Mouse (Mus musculus) MEL (cell line): ENCODE data around the gene Fsip1. TPM values are rescaled to one million over a fixed set of nuclear protein-coding genes. Genes with fewer than 3 reads are reported as not detected.

Source experiments
- DNase-seq: peaks from one replicate; pipeline ENCODE4 v3.0.0; 2011; ENCODE audit warnings: low read depth, low spot score
- H3K27ac ChIP-seq: 2 replicates; pipeline ENCODE4 v1.5.1; 2012; ENCODE audit warnings: low read depth, mild to moderate bottlenecking, control low read depth, low read length, moderate library complexity; ENCODE audit not compliant: control insufficient read depth
- H3K27me3 ChIP-seq, 2 experiments: fragments of 150-350 bp in 1 of 2; sonication (generic) in 1 of 2; 2 replicates each; pipeline ENCODE4 v1.6.1; 2012; ENCODE audit warnings: low read length in 2 of 2, mild to moderate bottlenecking in 2 of 2, improper control_type of control experiment in 1 of 2, moderate library complexity in 1 of 2; ENCODE audit not compliant: insufficient read depth in 2 of 2, control insufficient read depth in 1 of 2
- H3K36me3 ChIP-seq, 2 experiments: 2 replicates each; pipeline ENCODE4 v1.6.1; 2012 to 2014; ENCODE audit warnings: low read length in 2 of 2, improper control_type of control experiment in 1 of 2, inconsistent platforms in 1 of 2, mild to moderate bottlenecking in 1 of 2; ENCODE audit not compliant: insufficient read depth in 2 of 2, control insufficient read depth in 1 of 2
- H3K4me1 ChIP-seq, 2 experiments: fragments of 150-350 bp in 1 of 2; sonication (generic) in 1 of 2; 2 replicates each; pipeline ENCODE4 v1.6.1; 2012; ENCODE audit warnings: low read length in 2 of 2, improper control_type of control experiment in 1 of 2, mild to moderate bottlenecking in 1 of 2; ENCODE audit not compliant: insufficient read depth in 2 of 2, control insufficient read depth in 1 of 2
- H3K4me3 ChIP-seq, 2 experiments: fragments of 150-350 bp in 1 of 2; sonication (generic) in 1 of 2; 2 replicates each; pipeline ENCODE4 v1.5.1; 2012; ENCODE audit warnings: low read depth in 2 of 2, low read length in 2 of 2, mild to moderate bottlenecking in 2 of 2, moderate library complexity in 2 of 2, control low read depth in 1 of 2, improper control_type of control experiment in 1 of 2; ENCODE audit not compliant: control insufficient read depth in 1 of 2, insufficient read depth in 1 of 2
- H3K79me2 ChIP-seq: 2 replicates; pipeline ENCODE4 v1.6.1; 2012; ENCODE audit warnings: mild to moderate bottlenecking, low read length, moderate library complexity; ENCODE audit not compliant: control insufficient read depth, poor library complexity, insufficient read depth
- H3K9ac ChIP-seq: 2 replicates; pipeline ENCODE4 v1.6.1; 2012; ENCODE audit warnings: low read depth, mild to moderate bottlenecking, control low read depth, low read length, moderate library complexity; ENCODE audit not compliant: control insufficient read depth, poor library complexity, severe bottlenecking
- H3K9me3 ChIP-seq: fragments of 150-350 bp; sonication (generic); replicated peaks from 2 replicates; pipeline ENCODE4 v1.6.1; 2012; ENCODE audit warnings: mild to moderate bottlenecking, low read length, improper control_type of control experiment, moderate library complexity; ENCODE audit not compliant: insufficient read depth
- CTCF ChIP-seq, 3 experiments: IDR thresholded peaks in 2 of 3; conservative IDR thresholded peaks in 1 of 3; 2 replicates each; pipeline ENCODE4 v1.5.1; 2011 to 2012; ENCODE audit warnings: low read length in 3 of 3, low read depth in 2 of 3, mild to moderate bottlenecking in 2 of 3, improper control_type of control experiment in 1 of 3, inconsistent platforms in 1 of 3, mixed read lengths in 1 of 3, moderate library complexity in 1 of 3; ENCODE audit not compliant: control insufficient read depth in 1 of 3, insufficient read depth in 1 of 3, poor library complexity in 1 of 3, severe bottlenecking in 1 of 3
- ETS1 ChIP-seq: IDR thresholded peaks from 2 replicates; pipeline ENCODE4 v1.6.1; 2012; ENCODE audit warnings: low read depth, mild to moderate bottlenecking, inconsistent platforms, low read length, improper control_type of control experiment, moderate library complexity
- GABPA ChIP-seq: IDR thresholded peaks from 2 replicates; pipeline ENCODE4 v1.6.1; 2012; ENCODE audit warnings: low read depth, mild to moderate bottlenecking, inconsistent platforms, low read length, improper control_type of control experiment, moderate library complexity
- KAT2A ChIP-seq: conservative IDR thresholded peaks from 2 replicates; pipeline ENCODE4 v1.6.1; 2012; ENCODE audit warnings: low read depth, low read length, improper control_type of control experiment, inconsistent platforms
- MAZ ChIP-seq: IDR thresholded peaks from 2 replicates; pipeline ENCODE4 v1.6.1; 2012; ENCODE audit warnings: low read depth, mild to moderate bottlenecking, inconsistent platforms, low read length, improper control_type of control experiment
- MYB ChIP-seq: IDR thresholded peaks from 2 replicates; pipeline ENCODE4 v1.6.1; 2011; ENCODE audit warnings: mild to moderate bottlenecking, low read depth, low read length, improper control_type of control experiment
- MYC ChIP-seq: IDR thresholded peaks from 2 replicates; pipeline ENCODE4 v1.6.1; 2011; ENCODE audit warnings: low read depth, mild to moderate bottlenecking, low read length, improper control_type of control experiment, moderate library complexity
- NELFE ChIP-seq: IDR thresholded peaks from 2 replicates; pipeline ENCODE4 v1.6.1; 2011; ENCODE audit warnings: low read depth, low read length, improper control_type of control experiment
- NRF1 ChIP-seq: IDR thresholded peaks from 2 replicates; pipeline ENCODE4 v1.6.1; 2014; ENCODE audit warnings: low read depth, mild to moderate bottlenecking, inconsistent platforms, low read length, improper control_type of control experiment, moderate library complexity; ENCODE audit not compliant: poor library complexity, insufficient read depth, severe bottlenecking
- POLR2A ChIP-seq, 2 experiments: IDR thresholded peaks; 2 replicates each; pipeline ENCODE4 v1.6.1; 2011 to 2012; ENCODE audit warnings: low read length in 2 of 2, mild to moderate bottlenecking in 2 of 2, control low read depth in 1 of 2, improper control_type of control experiment in 1 of 2, low read depth in 1 of 2, moderate library complexity in 1 of 2; ENCODE audit not compliant: control insufficient read depth in 1 of 2, insufficient read depth in 1 of 2, poor library complexity in 1 of 2
- POLR2AphosphoS5 ChIP-seq: IDR thresholded peaks from 2 replicates; pipeline ENCODE4 v1.6.1; 2012; ENCODE audit warnings: low read depth, borderline replicate concordance, mild to moderate bottlenecking, inconsistent platforms, low read length, moderate library complexity, mixed read lengths
- RAD21 ChIP-seq: IDR thresholded peaks from 2 replicates; pipeline ENCODE4 v1.6.1; 2011; ENCODE audit warnings: mild to moderate bottlenecking, low read depth, low read length, improper control_type of control experiment
- RCOR1 ChIP-seq: IDR thresholded peaks from 2 replicates; pipeline ENCODE4 v1.6.1; 2012; ENCODE audit warnings: low read depth, mild to moderate bottlenecking, inconsistent platforms, low read length, improper control_type of control experiment
- SIN3A ChIP-seq: IDR thresholded peaks from 2 replicates; pipeline ENCODE4 v1.6.1; 2012; ENCODE audit warnings: low read length, improper control_type of control experiment, inconsistent platforms
- SMC3 ChIP-seq: IDR thresholded peaks from 2 replicates; pipeline ENCODE4 v1.6.1; 2011; ENCODE audit warnings: low read depth, low read length, improper control_type of control experiment
- USF2 ChIP-seq, 2 experiments: IDR thresholded peaks; 2 replicates each; pipeline ENCODE4 v1.6.1; 2011 to 2012; ENCODE audit warnings: improper control_type of control experiment in 2 of 2, low read length in 2 of 2, borderline replicate concordance in 1 of 2, inconsistent platforms in 1 of 2, low read depth in 1 of 2, mild to moderate bottlenecking in 1 of 2; ENCODE audit not compliant: insufficient read depth in 1 of 2
- ZMIZ1 ChIP-seq: IDR thresholded peaks from 2 replicates; pipeline ENCODE4 v1.6.1; 2012; ENCODE audit warnings: low read depth, mild to moderate bottlenecking, inconsistent platforms, low read length, improper control_type of control experiment, moderate library complexity
- ZNF384 ChIP-seq: IDR thresholded peaks from 2 replicates; pipeline ENCODE4 v1.6.1; 2012; ENCODE audit warnings: low read depth, mild to moderate bottlenecking, inconsistent platforms, low read length, improper control_type of control experiment
- polyA plus RNA-seq, 2 experiments: library from polyadenylated mRNA; stranded (reverse) in 1 of 2; unstranded in 1 of 2; fragments of >175 nt in 1 of 2; fragments of >200 nt in 1 of 2; gene quantifications; 2 replicates each; pipeline versions ENCODE4 v1.2.1 to v1.2.4; 2012; ENCODE audit warnings: low replicate concordance in 2 of 2, low read depth in 1 of 2; ENCODE audit not compliant: insufficient read length in 2 of 2, insufficient read depth in 1 of 2, missing spikeins in 1 of 2
- total RNA-seq: library from RNA; depleted of rRNA; stranded (reverse); fragments of 300-350 nt; gene quantifications from 2 replicates; pipeline ENCODE4 v1.2.3, GENCODE M21; 2012

Fsip1 gene
- total and polyA plus RNA-seq, 3 experiments = not detected

DNA sequence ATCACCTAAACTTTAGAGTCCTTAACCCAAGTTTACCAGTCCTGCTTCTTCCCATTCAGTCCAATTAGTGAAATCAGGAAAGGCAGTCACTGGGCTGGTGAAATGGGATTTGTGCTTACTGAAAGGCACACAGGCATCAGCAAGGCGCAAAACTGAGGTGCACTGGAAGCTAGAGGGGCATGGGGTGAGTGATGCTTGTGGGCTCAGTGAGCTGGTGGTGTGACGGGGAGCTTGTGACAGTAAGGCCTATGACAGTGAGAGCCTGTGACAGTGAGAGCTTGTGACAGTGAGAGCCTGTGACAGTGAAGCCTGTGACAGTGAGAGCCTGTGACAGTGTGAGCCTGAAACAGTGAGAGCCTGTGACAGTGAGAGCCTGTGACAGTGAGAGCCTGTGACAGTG lies 44.9 kb upstream of the Fsip1 start:
- no peaks in the 10 kb centered on the region for H3K36me3 ChIP-seq
- TF ChIP-seq NRF1 (no peak), NELFE (no peak), RAD21 (no peak), MAZ (no peak), ZNF384 (no peak), ETS1 (no peak), CTCF (IDR thresholded peaks at IDR 0.05 in 2 of 3, conservative IDR thresholded peaks at IDR 0.05 in 1 of 3; ENCODE audit: control insufficient read depth in 1 of 3, insufficient read depth in 1 of 3, low read depth in 2 of 3, low read length in 3 of 3, poor library complexity in 1 of 3, severe bottlenecking in 1 of 3) (no peak)
- no peak overlapping the region for H3K27ac ChIP-seq
- H3K9ac ChIP-seq = no peak overlapping the region
- DNase-seq = no peak
- no peaks in the 10 kb centered on the region; a peak in 1 of 4 replicates for H3K27me3 ChIP-seq
- H3K4me1 ChIP-seq = no peaks in the 10 kb centered on the region
- no peaks in the 10 kb centered on the region for H3K9me3 ChIP-seq
- H3K4me3 ChIP-seq = no peak overlapping the region
- H3K79me2 ChIP-seq = no peaks in the 10 kb centered on the region

- Histone ChIP-seq H3K27me3 (no peaks in the 10 kb centered on the region; a peak in 1 of 4 replicates), H3K27ac (no peak overlapping the region), H3K4me1 (no peaks in the 10 kb centered on the region), H3K36me3 (no peaks in the 10 kb centered on the region), H3K9me3 (no peaks in the 10 kb centered on the region), H3K79me2 (no peaks in the 10 kb centered on the region), H3K9ac (no peak overlapping the region), H3K4me3 (no peak overlapping the region)
- TF ChIP-seq MYB (no peak), RAD21 (no peak), USF2 (IDR thresholded peaks at IDR 0.05; ENCODE audit: borderline replicate concordance in 1 of 2, insufficient read depth in 1 of 2, low read depth in 1 of 2, low read length in 2 of 2) (no peak), ZMIZ1 (no peak), CTCF (IDR thresholded peaks at IDR 0.05 in 2 of 3, conservative IDR thresholded peaks at IDR 0.05 in 1 of 3; ENCODE audit: control insufficient read depth in 1 of 3, insufficient read depth in 1 of 3, low read depth in 2 of 3, low read length in 3 of 3, poor library complexity in 1 of 3, severe bottlenecking in 1 of 3) (no peak), SMC3 (no peak), NRF1 (no peak), POLR2AphosphoS5 (no peak), KAT2A (no peak), RCOR1 (no peak), SIN3A (no peak), POLR2A (IDR thresholded peaks at IDR 0.05; ENCODE audit: control insufficient read depth in 1 of 2, insufficient read depth in 1 of 2, low read depth in 1 of 2, low read length in 2 of 2, poor library complexity in 1 of 2) (no peak), MYC (no peak), GABPA (no peak), ETS1 (no peak)
- DNase-seq = no peak
Observed at GRCm38 (mm10) chr2:118301041-118301545, 44.3 kb upstream of the Fsip1 start.
